Mouse (Mus musculus) left cerebral cortex, adult 18-20 months (tissue): ENCODE measurements around the gene Lysmd3. TPM values are rescaled to one million over a fixed set of nuclear protein-coding genes. Genes with fewer than 3 reads are reported as not detected.
"Not testable (repeated sequence)": the region's sequence is repeated elsewhere in the genome, so short reads cannot be mapped to it uniquely, and the experiment has no call there.

Experiments
- DNase-seq, 2 experiments: peaks; one replicate each; pipeline ENCODE4 v3.0.0; 2021 to 2022; ENCODE audit warnings: low spot score in 2 of 2, mixed read lengths in 1 of 2
- long read RNA-seq, 2 experiments: library from polyadenylated mRNA; stranded (forward); transcript quantifications; one replicate each; pipeline ENCODE4 v2.0.0; 2021
- total RNA-seq, 2 experiments: library from RNA; stranded (reverse); gene quantifications; 2 replicates each; pipeline ENCODE4 v1.2.3; 2021

Gene Lysmd3
- total RNA-seq, result 10 to 100 TPM; 12.7 to 16.3 TPM
- long read RNA-seq, experiment 1, full-length matches to known transcripts, result 10 of 11 reads
- long read RNA-seq, experiment 1, partial matches to known transcripts, result 0 of 11 reads
- long read RNA-seq, experiment 1, other reads (novel, unspliced or antisense), result 1 of 11 reads
- long read RNA-seq, experiment 2, partial matches to known transcripts, result 0 of 2 reads
- long read RNA-seq, experiment 2, other reads (novel, unspliced or antisense), result 2 of 2 reads

- DNase-seq, result peak; percentile 94 to 95
Observed at GRCm38 (mm10) chr13:81657351-81658052, at the start of gene Lysmd3. Lysmd3 (plus strand) TSS chr13:81657663.

- DNase-seq, result peak in 1 of 2 experiments; percentile 4
Observed at GRCm38 (mm10) chr13:81610349-81610748, 47.1 kb upstream of the Lysmd3 start.

DNA sequence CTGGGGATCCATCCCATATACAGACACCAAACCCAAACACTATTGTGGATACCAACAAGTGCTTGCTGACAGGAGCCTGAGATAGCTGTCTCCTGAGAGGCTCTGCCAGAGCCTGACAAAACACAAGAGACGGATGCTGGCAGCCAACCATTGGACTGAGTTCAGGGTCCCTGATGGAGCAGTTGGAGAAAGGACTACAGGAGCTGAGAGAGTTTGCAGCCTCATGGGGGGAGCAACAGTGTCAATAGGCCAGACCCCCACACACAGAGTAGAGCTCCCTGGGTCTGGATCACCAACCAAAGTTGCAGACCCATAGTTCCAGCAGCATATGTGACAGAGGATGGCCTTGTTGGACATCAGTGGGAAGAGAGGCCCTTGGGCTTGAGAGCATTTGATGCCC, 29.6 kb upstream of the Lysmd3 start:
- not testable (repeated sequence) for DNase-seq

DNA sequence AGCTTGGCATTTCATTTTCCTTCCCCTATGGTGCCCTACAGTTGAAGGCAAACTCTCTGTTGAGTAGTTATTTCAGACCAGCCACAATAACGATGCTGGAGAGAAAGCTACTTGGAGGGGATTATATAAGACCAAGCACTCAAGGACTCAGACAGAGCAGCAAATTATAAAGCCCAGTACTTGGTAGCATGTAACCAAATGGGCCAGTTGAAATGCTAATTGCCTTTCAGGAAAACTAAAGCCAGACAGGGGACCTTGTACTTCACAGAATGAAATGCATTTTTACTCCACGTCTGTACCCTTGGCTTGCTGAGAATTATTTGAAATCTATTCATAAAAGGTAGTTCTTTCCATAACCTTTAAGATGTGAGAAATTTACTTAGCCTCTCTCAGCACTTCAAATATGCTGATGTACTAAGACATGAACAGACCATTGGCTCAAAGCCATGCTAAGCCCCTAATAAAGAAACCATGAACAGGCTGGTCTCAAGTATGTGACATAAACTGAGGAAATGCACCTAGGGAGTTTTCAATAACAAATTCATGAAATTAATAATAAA, 28.8 kb upstream of the Lysmd3 start:
- DNase-seq, result no peak

GRCm38 (mm10) chr13:81629395-81629794, 28.1 kb upstream of the Lysmd3 start:
- DNase-seq, result no peak

GRCm38 (mm10) chr13:81630566-81630965, 26.9 kb upstream of the Lysmd3 start:
- no peak for DNase-seq

- DNase-seq, result peak; percentile 20 to 34
Observed at GRCm38 (mm10) chr13:81632720-81633415, 24.6 kb upstream of the Lysmd3 start, which contains the start of gene Adgrv1. Adgrv1 (minus strand) TSS chr13:81633154.

DNA sequence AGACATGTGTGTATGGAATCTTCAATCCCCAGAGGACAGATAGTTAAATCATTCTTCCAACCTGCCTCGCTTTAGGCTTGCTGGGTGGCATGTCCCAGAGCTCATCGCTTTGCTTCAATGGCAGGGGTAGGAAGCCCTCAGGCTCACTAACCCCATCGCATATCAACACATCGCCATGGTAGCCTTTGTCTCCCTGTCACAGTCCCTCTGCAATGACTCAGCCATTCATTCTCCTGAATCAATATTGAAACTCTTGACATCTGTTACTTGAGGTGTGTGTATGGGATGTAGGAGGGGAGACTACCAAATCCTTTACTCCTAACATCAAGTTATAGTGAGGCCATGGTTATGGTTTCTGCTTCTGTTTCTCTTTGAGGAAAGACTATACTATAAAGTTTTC, 17.8 kb upstream of the Lysmd3 start:
- DNase-seq, result no peak

GRCm38 (mm10) chr13:81640881-81641280, 16.6 kb upstream of the Lysmd3 start:
- no peak for DNase-seq

- DNase-seq, result peak; percentile 57 to 63
Observed at GRCm38 (mm10) chr13:81641289-81642045, 16.0 kb upstream of the Lysmd3 start.

GRCm38 (mm10) chr13:81642491-81643149, 14.8 kb upstream of the Lysmd3 start:
- no peak for DNase-seq

DNA sequence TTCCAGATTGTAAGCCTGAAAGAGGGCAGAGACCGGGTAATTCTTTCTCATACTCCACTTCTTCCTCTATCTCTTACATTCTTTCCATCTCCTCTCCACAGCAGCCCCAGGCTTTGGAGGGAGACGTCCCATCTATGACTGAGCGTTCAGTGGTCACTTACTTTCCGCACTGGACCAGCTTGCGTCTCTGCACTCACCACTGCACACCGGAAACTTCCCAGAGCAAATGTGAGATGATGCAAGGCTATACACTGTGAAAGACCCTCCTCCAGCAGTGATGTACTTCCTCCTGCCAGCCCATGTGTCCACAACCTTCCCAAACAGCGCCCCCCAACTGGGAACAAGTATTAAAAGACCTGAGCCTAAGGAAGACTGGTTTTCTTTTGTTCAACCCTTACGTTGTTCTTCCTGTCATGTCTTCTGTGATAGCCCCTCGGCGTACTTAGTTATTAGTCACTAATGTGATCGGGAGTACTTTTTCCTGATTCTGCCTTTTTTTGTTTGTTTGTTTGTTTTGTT, 13.4 kb upstream of the Lysmd3 start:
- DNase-seq, result no peak

- no peak for DNase-seq
Observed at GRCm38 (mm10) chr13:81646348-81646747, 11.1 kb upstream of the Lysmd3 start.

DNA sequence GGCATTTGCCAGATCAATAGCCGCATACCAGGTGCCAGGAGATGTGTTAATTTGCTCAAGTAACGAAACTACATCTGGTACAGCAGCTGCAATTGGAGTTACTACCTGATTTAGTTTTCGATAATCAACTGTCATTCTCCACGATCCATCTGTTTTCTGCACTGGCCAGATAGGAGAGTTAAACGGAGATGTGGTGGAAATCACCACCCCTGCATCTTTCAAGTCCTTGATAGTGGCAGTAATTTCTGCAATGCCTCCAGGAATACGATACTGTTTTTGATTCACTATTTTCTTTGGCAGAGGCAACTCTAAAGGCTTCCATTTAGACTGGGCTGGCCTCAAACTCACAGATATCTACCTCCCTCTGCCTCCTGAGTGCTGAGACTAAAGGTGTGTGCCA, 7.1 kb upstream of the Lysmd3 start:
- not testable (repeated sequence) for DNase-seq

DNA sequence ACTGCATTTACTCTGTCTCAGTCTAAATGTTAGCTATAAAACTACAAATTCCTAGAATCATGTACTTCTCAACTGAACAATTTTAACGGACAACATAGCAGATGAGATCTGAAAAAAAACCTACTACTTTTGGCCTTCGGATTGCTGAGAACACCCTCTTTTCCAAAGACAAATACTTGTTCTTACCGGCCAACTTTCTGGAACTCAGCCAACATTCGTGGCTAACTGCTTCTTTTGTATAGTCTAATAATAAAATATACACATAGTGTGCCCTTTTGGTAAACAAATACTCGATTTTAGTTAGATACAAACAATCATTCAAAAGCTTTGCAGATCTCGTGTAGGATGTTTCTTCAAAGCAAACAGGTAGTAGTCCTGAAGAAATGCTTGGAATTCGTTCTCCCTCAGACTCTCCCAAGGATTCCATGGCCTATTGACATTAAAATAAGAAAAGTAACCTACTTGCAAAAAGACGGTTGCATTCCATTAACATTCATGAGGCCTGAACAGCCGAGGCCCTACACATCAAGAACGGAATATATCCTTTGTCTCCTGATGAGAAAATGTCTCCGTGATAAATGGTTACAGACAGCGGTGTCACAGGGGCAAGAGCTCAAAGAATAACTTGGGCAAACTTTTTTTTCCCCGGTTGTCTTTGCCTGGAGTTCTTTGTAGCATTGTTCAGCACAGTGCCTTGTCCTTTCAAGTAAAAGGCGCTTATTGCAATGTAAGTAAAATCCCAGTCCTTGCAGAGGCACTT, 1.2 kb upstream of the Lysmd3 start:
- DNase-seq, result no peak

DNA sequence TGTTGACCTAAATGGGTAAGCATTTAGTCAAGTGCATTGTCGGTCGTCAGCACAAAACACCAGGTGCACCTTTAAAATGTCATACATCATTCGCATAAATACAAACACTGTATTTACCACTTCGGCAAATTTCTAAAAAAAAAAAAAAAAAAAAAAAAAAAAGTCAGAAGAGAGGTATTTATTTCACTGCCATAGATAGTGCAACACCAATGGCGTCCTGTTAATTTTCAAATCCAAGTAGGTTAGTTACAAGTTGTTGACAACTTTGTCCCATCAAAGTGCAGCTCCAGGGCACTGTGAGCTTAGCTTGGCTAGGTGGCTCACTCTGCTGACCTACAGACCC, 484 bp upstream of the Lysmd3 start:
- no peak for DNase-seq

- no peak for DNase-seq
Observed at GRCm38 (mm10) chr13:81658053-81658752, 740 bp downstream of the Lysmd3 start.

GRCm38 (mm10) chr13:81663566-81664330, 6.3 kb downstream of the Lysmd3 start:
- no peak for DNase-seq
